Mouse (Mus musculus) embryo, embryonic 10 days (tissue): ENCODE measurements around the gene Vmn1r142.
"Not testable (repeated sequence)": the region's sequence is repeated elsewhere in the genome, so short reads cannot be mapped to it uniquely, and the experiment has no call there.

Source experiments
- DNase-seq: peaks from one replicate; pipeline ENCODE4 v3.0.0-alpha.2; 2015; ENCODE audit warnings: low spot score

Gene Vmn1r142

DNA sequence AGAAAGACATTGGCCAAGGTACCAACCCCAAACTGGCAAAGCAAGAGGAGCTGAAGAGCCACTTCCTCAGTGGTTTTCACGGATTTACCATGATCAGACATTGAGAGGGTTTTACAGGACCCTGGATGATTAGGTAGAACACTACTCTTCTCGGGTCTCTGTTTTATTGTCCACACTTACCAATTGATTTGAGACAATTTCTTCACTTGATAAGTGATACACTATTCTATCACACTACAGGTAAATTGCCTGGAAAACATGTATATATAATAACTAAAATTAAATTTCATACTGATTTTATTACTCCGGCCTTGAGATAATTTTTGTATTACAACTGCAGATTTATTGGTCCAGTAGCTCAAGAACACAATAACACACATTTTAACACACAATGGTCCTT is at the start of gene Vmn1r142:
Gene Vmn1r142, minus strand, starts transcription at position 101 of the 400 bp plus-strand sequence.
- DNase-seq: not testable (repeated sequence)

- DNase-seq: not testable (repeated sequence)
These were observed 37.3 kb upstream of the Vmn1r142 start, which contains the start of gene Gm8653 for GRCm38 (mm10) chr7:22201164-22201563. Gene Gm8653 (minus strand): TSS chr7:22201264.

- not testable (repeated sequence) for DNase-seq
These were observed 25.2 kb upstream of the Vmn1r142 start, which contains the start of gene Vmn1r143 for GRCm38 (mm10) chr7:22189077-22189476. Gene Vmn1r143 (plus strand): TSS chr7:22189377.

DNA sequence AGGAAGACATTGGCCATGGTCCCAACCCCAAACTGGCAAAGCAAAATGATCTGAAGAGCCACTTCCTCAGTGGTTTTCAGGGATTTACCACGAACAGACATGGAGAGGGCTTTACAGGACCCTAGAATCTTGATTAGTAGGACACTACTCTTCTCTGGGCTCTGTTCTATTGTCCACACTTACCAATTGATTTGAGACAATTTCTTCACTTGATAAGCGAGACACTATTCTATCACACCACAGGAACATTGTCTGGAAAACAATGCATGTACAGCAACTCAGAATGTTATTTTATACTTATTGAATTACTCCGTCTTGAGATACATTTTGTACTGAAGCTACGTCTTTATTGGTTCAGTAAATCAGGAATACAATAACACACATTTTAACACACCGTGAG is 29.2 kb downstream of the Vmn1r142 start, which contains the start of gene Gm10666:
Gene Gm10666, minus strand, starts transcription at position 101 of the 400 bp plus-strand sequence.
- DNase-seq: not testable (repeated sequence)

DNA sequence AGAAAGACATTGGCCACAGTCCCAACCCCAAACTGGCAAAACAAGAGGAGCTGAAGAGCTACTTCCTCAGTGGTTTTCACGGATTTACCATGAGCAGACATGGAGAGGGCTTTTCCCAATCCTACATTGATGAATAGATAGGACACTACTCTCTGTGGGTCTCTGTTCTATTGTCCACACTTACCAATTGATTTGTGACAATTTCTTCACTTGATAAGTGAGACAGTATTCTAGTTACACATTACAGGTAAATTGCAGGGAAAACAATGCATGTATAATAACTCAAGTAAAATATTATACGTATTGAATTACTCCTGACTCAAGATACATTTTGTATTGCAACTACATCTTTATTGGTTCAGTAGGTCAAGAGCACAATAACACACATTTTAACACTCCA is 45.7 kb downstream of the Vmn1r142 start, which contains the start of gene Gm16451:
Gene Gm16451, minus strand, starts transcription at position 101 of the 400 bp plus-strand sequence.
- not testable (repeated sequence) for DNase-seq
